Comparison of ENCODE assay signal across 22 mouse cellular contexts in genomic region chr1:117248342-117248741, GRCm38 (mm10).
A peak's percentile ranks its signal among the peaks of the same experiment; 100 is the strongest.
DNase-seq lines count a peak whose midpoint lies in the region; TF ChIP-seq lines count a peak whose summit lies in the region.
"Had no signal": no experiment of that assay in that cellular context is flagged by ENCODE, and none has a peak within 500 bp of the region (broad histone marks: within the 10 kb centered on the region; RNA-seq: fewer than 3 reads in every experiment).

No protein-coding gene starts in this region.

- no peak for TF ChIP-seq CTCF in layer of hippocampus, adult 2 months (conservative IDR thresholded peaks at IDR 0.05)

- DNase-seq in frontal cortex, adult 2 months (ENCODE audit: extremely low spot score in 1 of 2, low spot score in 1 of 2) = peak; percentile 11 to 19
- no peak for DNase-seq in frontal cortex, postnatal 25 days (ENCODE audit: low spot score in 2 of 2)
- DNase-seq in layer of hippocampus, adult 2 months (ENCODE audit: low spot score in 2 of 2) = peak; percentile 2 to 27
- no peak for DNase-seq in layer of hippocampus, postnatal 25 days (ENCODE audit: extremely low spot score in 1 of 2, low spot score in 1 of 2)
- peak; percentile 75 for DNase-seq in brain, adult 2 months (ENCODE audit: low read depth, low spot score)
- DNase-seq in layer of hippocampus, adult 9-11 months = peak; percentile 13
- DNase-seq in embryonic facial prominence, embryonic 10.5 days (ENCODE audit: low spot score) = no peak
- DNase-seq in left cerebral cortex, postnatal 4 days = no peak
- DNase-seq: adrenal gland, adult 8-10 months; adrenal gland, postnatal 25 days; cerebellum, adult 18-20 months; cerebellum, adult 9-10 months; cerebellum, postnatal 14 days; gastrocnemius, postnatal 25 days; heart, adult 2 months had no signal

- no peak overlapping the region for H3K4me3 ChIP-seq in layer of hippocampus, adult 2 months
- no peak overlapping the region for H3K4me3 ChIP-seq in embryonic facial prominence, embryonic 10.5 days
- H3K4me3 ChIP-seq: embryonic facial prominence, embryonic 13.5 days; erythroblast, embryonic 14.5 days; forebrain, embryonic 13.5 days; heart, adult 2 months; heart, embryonic 10.5 days; heart, embryonic 13.5 days; hindbrain, embryonic 12.5 days; hindbrain, embryonic 15.5 days had no signal

- no peak overlapping the region for H3K27ac ChIP-seq in layer of hippocampus, adult 2 months
- H3K27ac ChIP-seq in embryonic facial prominence, embryonic 10.5 days (replicated peaks) = no peak overlapping the region
- H3K27ac ChIP-seq: embryonic facial prominence, embryonic 13.5 days; forebrain, embryonic 13.5 days; heart, adult 2 months; heart, embryonic 10.5 days; heart, embryonic 13.5 days; hindbrain, embryonic 12.5 days; hindbrain, embryonic 15.5 days had no signal

- 92% methylated on average over 2 of the region's 2 CpGs for WGBS in embryonic facial prominence, embryonic 10.5 days

- intact Hi-C loops in left cerebral cortex, postnatal 4 days (cut with DNase I) = no loop called here

- H3K9me3 ChIP-seq in embryonic facial prominence, embryonic 10.5 days = no peaks in the 10 kb centered on the region
- H3K9me3 ChIP-seq: embryonic facial prominence, embryonic 13.5 days; forebrain, embryonic 13.5 days; heart, embryonic 10.5 days; heart, embryonic 13.5 days; hindbrain, embryonic 15.5 days had no signal

- H3K27me3 ChIP-seq in embryonic facial prominence, embryonic 10.5 days (replicated peaks; ENCODE audit: low read depth, poor library complexity, severe bottlenecking) = no peaks in the 10 kb centered on the region
- H3K27me3 ChIP-seq: embryonic facial prominence, embryonic 13.5 days; forebrain, embryonic 13.5 days; heart, embryonic 13.5 days; hindbrain, embryonic 12.5 days; hindbrain, embryonic 15.5 days had no signal

- no peaks in the 10 kb centered on the region for H3K36me3 ChIP-seq in embryonic facial prominence, embryonic 10.5 days (replicated peaks)
- H3K36me3 ChIP-seq: embryonic facial prominence, embryonic 13.5 days; heart, embryonic 10.5 days; heart, embryonic 13.5 days; hindbrain, embryonic 12.5 days; hindbrain, embryonic 15.5 days had no signal

- no peaks in the 10 kb centered on the region for H3K4me1 ChIP-seq in embryonic facial prominence, embryonic 10.5 days
- H3K4me1 ChIP-seq: embryonic facial prominence, embryonic 13.5 days; forebrain, embryonic 13.5 days; heart, embryonic 10.5 days; heart, embryonic 13.5 days; hindbrain, embryonic 12.5 days; hindbrain, embryonic 15.5 days had no signal

Comparison
In these comparisons a context has a peak if more than half of its experiments do, and no peak if none do; other contexts are left out.
1. DNase-seq: peak in frontal cortex, adult 2 months (2 of 2), layer of hippocampus, adult 2 months (2 of 2), brain, adult 2 months (single experiment) and layer of hippocampus, adult 9-11 months (single experiment); none in frontal cortex, postnatal 25 days (0 of 2), layer of hippocampus, postnatal 25 days (0 of 2), embryonic facial prominence, embryonic 10.5 days (single experiment) and left cerebral cortex, postnatal 4 days (single experiment).